Comparison of ENCODE assay signal across 8 mouse cellular contexts in the genomic region with DNA sequence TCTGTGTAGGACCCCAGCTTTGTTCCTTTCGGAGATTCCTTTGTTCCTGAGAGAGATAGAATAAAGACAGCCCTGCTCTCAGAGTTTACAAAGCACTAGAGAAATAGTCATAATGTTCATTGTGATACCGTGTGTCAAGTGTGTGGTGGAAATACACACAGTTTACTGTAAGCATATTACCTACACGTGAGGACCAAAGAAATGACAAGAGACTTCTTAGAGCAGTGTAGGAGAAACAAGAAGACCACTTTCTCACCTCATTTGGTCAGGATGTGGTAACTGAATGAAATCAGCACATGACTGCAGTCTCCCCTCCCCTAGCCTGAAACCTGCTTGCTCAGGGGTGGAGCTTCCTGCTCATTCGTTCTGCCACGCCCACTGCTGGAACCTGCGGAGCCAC. TPM values are rescaled to one million over a fixed set of nuclear protein-coding genes. Genes with fewer than 3 reads are reported as not detected.
A peak's percentile ranks its signal among the peaks of the same experiment; 100 is the strongest.
DNase-seq lines count a peak whose midpoint lies in the region; ATAC-seq and TF ChIP-seq lines count a peak whose summit lies in the region.

No protein-coding gene starts in this region.

- no peak for TF ChIP-seq CTCF in embryonic fibroblast, embryonic 13.5 days (IDR thresholded peaks at IDR 0.05; ENCODE audit: borderline replicate concordance, insufficient read depth, low read length)
- TF ChIP-seq CTCF in kidney, postnatal 0 days (IDR thresholded peaks at IDR 0.05; ENCODE audit: low read depth) = no peak

- no peaks in the 10 kb centered on the region for H3K27me3 ChIP-seq in kidney, postnatal 0 days (ENCODE audit: insufficient read depth, low read length)
- no peaks in the 10 kb centered on the region for H3K27me3 ChIP-seq in midbrain, embryonic 16.5 days (ENCODE audit: control insufficient read depth, insufficient read depth, low read depth, low read length)

- H3K9me3 ChIP-seq in kidney, postnatal 0 days (replicated peaks; ENCODE audit: low read length) = no peaks in the 10 kb centered on the region
- no peaks in the 10 kb centered on the region for H3K9me3 ChIP-seq in midbrain, embryonic 16.5 days (replicated peaks; ENCODE audit: control insufficient read depth, low read length, poor library complexity, severe bottlenecking)

- 3% methylated on average over 6 of the region's 6 CpGs for WGBS in kidney, postnatal 0 days
- WGBS in midbrain, embryonic 16.5 days = 7% methylated on average over 6 of the region's 6 CpGs

- DNase-seq in cerebellum, adult 8-10 months = peak; percentile 21
- no peak for DNase-seq in cerebellum, adult 9-11 months
- DNase-seq in CD8-positive naive resting alpha-beta T cell, adult 2 months (ENCODE audit: low read depth in 2 of 2, low spot score in 2 of 2) = peak; percentile 60 to 72
- DNase-seq in kidney, postnatal 0 days (ENCODE audit: low spot score) = no peak
- no peak for DNase-seq in gastrocnemius, postnatal 14 days
- DNase-seq in urinary bladder, adult 18-20 months (ENCODE audit: low spot score in 2 of 2) = no peak

- peak overlapping the region; percentile 73 for H3K4me2 ChIP-seq in kidney, postnatal 0 days (ENCODE audit: low read length)
- peak overlapping the region; percentile 96 for H3K4me2 ChIP-seq in midbrain, embryonic 16.5 days (ENCODE audit: low read length)

- H3K4me3 ChIP-seq in embryonic fibroblast, embryonic 13.5 days (ENCODE audit: insufficient read depth, low read length) = no peak overlapping the region
- H3K4me3 ChIP-seq in kidney, postnatal 0 days (replicated peaks; ENCODE audit: low read depth, low read length) = peak overlapping the region; percentile 48; the same call in 1 of the 2 replicates
- H3K4me3 ChIP-seq in midbrain, embryonic 16.5 days (ENCODE audit: low read depth, low read length) = peak overlapping the region; percentile 79

- no peaks in the 10 kb centered on the region for H3K36me3 ChIP-seq in kidney, postnatal 0 days (ENCODE audit: insufficient read depth, low read length)
- peaks cover 11% of the 10 kb centered on the region; the same call in 1 of the 2 replicates for H3K36me3 ChIP-seq in midbrain, embryonic 16.5 days (ENCODE audit: control insufficient read depth, insufficient read depth, low read length)

- no peaks in the 10 kb centered on the region for H3K4me1 ChIP-seq in embryonic fibroblast, embryonic 13.5 days (ENCODE audit: control insufficient read depth, insufficient read depth, low read length)
- peaks cover 12% of the 10 kb centered on the region for H3K4me1 ChIP-seq in kidney, postnatal 0 days (replicated peaks; ENCODE audit: insufficient read depth, low read length)
- H3K4me1 ChIP-seq in midbrain, embryonic 16.5 days (ENCODE audit: control insufficient read depth, insufficient read depth, low read length) = peaks cover 12% of the 10 kb centered on the region

- H3K9ac ChIP-seq in kidney, postnatal 0 days (ENCODE audit: low read depth, low read length) = no peak overlapping the region
- peak overlapping the region; percentile 92 for H3K9ac ChIP-seq in midbrain, embryonic 16.5 days (ENCODE audit: low read depth, low read length)

- H3K27ac ChIP-seq in embryonic fibroblast, embryonic 13.5 days (ENCODE audit: insufficient read depth, low read length) = no peak overlapping the region
- no peak overlapping the region for H3K27ac ChIP-seq in kidney, postnatal 0 days
- peak overlapping the region; percentile 59 for H3K27ac ChIP-seq in midbrain, embryonic 16.5 days (ENCODE audit: low read length)

- no peak for ATAC-seq in kidney, postnatal 0 days (replicated peaks; ENCODE audit: low FRiP score, low read depth)
- ATAC-seq in midbrain, embryonic 16.5 days = peak; percentile 29; the same call in 1 of the 2 replicates

- intact Hi-C loops in gastrocnemius, postnatal 14 days (cut with DNase I; ENCODE audit: low total_unique reads) = no loop called here

- 0 out of 2 replicates have a peak, but pooled peaks have one; percentile 24 for TF ChIP-seq POLR2A in embryonic fibroblast, embryonic 13.5 days (IDR thresholded peaks at IDR 0.05; ENCODE audit: low read depth, low read length)

RNA-seq across cellular contexts. Expression of a gene that starts 17.2 kb away (rescaled TPM):
- 1.8 and 2.0 TPM in 2 replicates for polyA plus RNA-seq in embryonic fibroblast, embryonic 13.5 days (2011; ENCODE audit: insufficient read length, low read depth, missing spikeins)
- 9.4 and 12.2 TPM in 2 replicates for polyA plus RNA-seq in kidney, postnatal 0 days (2015; fragmentation: Nextera tagmentation; extraction: Ambion mirVana)
- polyA plus RNA-seq in midbrain, embryonic 16.5 days (2015; fragmentation: Nextera tagmentation; extraction: Ambion mirVana) = 123 and 137 TPM in 2 replicates
- total RNA-seq in gastrocnemius, postnatal 14 days (2021) = 1 to 10 TPM; 1.8 to 4.0 TPM

RNA-seq across cellular contexts. Expression of a gene that starts 21.3 kb away (rescaled TPM):
- polyA plus RNA-seq in embryonic fibroblast, embryonic 13.5 days (2011; ENCODE audit: insufficient read length, low read depth, missing spikeins) = 9.6 and 10.4 TPM in 2 replicates
- 66.4 and 70.5 TPM in 2 replicates for polyA plus RNA-seq in kidney, postnatal 0 days (2015; fragmentation: Nextera tagmentation; extraction: Ambion mirVana)
- polyA plus RNA-seq in midbrain, embryonic 16.5 days (2015; fragmentation: Nextera tagmentation; extraction: Ambion mirVana) = 51.3 and 52.2 TPM in 2 replicates
- 10 to 100 TPM; 26.4 to 27.7 TPM for total RNA-seq in gastrocnemius, postnatal 14 days (2021)

RNA-seq across cellular contexts. Expression of a gene that starts 21.5 kb away (rescaled TPM):
- not detected in 2 replicates for polyA plus RNA-seq in embryonic fibroblast, embryonic 13.5 days (2011; ENCODE audit: insufficient read length, low read depth, missing spikeins)
- polyA plus RNA-seq in kidney, postnatal 0 days (2015; fragmentation: Nextera tagmentation; extraction: Ambion mirVana) = not detected in 2 replicates
- polyA plus RNA-seq in midbrain, embryonic 16.5 days (2015; fragmentation: Nextera tagmentation; extraction: Ambion mirVana) = not detected in 2 replicates
- total RNA-seq in gastrocnemius, postnatal 14 days (2021) = 1 to 10 TPM; 3.4 to 7.1 TPM

RNA-seq across cellular contexts. Expression of a gene that starts 22.5 kb away (rescaled TPM):
- polyA plus RNA-seq in embryonic fibroblast, embryonic 13.5 days (2011; ENCODE audit: insufficient read length, low read depth, missing spikeins) = 4.4 and 5.3 TPM in 2 replicates
- 7.5 and 8.5 TPM in 2 replicates for polyA plus RNA-seq in kidney, postnatal 0 days (2015; fragmentation: Nextera tagmentation; extraction: Ambion mirVana)
- polyA plus RNA-seq in midbrain, embryonic 16.5 days (2015; fragmentation: Nextera tagmentation; extraction: Ambion mirVana) = 0.66 and 0.99 TPM in 2 replicates
- total RNA-seq in gastrocnemius, postnatal 14 days (2021) = 10 to 100 TPM; 33.7 to 41.7 TPM

RNA-seq across cellular contexts. Expression of a gene that starts 22.7 kb away (rescaled TPM):
- 1.1 and 1.2 TPM in 2 replicates for polyA plus RNA-seq in embryonic fibroblast, embryonic 13.5 days (2011; ENCODE audit: insufficient read length, low read depth, missing spikeins)
- polyA plus RNA-seq in kidney, postnatal 0 days (2015; fragmentation: Nextera tagmentation; extraction: Ambion mirVana) = 8.7 and 8.9 TPM in 2 replicates
- 4.4 and 4.7 TPM in 2 replicates for polyA plus RNA-seq in midbrain, embryonic 16.5 days (2015; fragmentation: Nextera tagmentation; extraction: Ambion mirVana)
- total RNA-seq in gastrocnemius, postnatal 14 days (2021) = 1 to 10 TPM; 4.3 to 4.4 TPM

Comparison
In these comparisons a context has a peak if more than half of its experiments do, and no peak if none do; other contexts are left out.
1. DNase-seq: peak in cerebellum, adult 8-10 months (single experiment) and CD8-positive naive resting alpha-beta T cell, adult 2 months (2 of 2); none in cerebellum, adult 9-11 months (single experiment), kidney, postnatal 0 days (single experiment), gastrocnemius, postnatal 14 days (single experiment) and urinary bladder, adult 18-20 months (0 of 2).